ENCODE assay signal across 7 mouse cellular contexts in genomic region chr11:52365143-52365542, GRCm38 (mm10). TPM values are rescaled to one million over a fixed set of nuclear protein-coding genes. Genes with fewer than 3 reads are reported as not detected.
DNase-seq lines count a peak whose midpoint lies in the region; ATAC-seq lines count a peak whose summit lies in the region.

No protein-coding gene starts in this region.

- no peak for ATAC-seq in midbrain, embryonic 13.5 days
- no peak for ATAC-seq in midbrain, embryonic 14.5 days (ENCODE audit: low FRiP score, low TSS enrichment)
- ATAC-seq in intestine, embryonic 15.5 days: no peak

- no peak overlapping the region for H3K4me3 ChIP-seq in midbrain, embryonic 13.5 days (replicated peaks)
- H3K4me3 ChIP-seq in midbrain, embryonic 14.5 days (replicated peaks; ENCODE audit: low read depth, low read length): no peak overlapping the region
- H3K4me3 ChIP-seq in intestine, embryonic 15.5 days (replicated peaks): no peak overlapping the region

- no peak overlapping the region for H3K9ac ChIP-seq in midbrain, embryonic 13.5 days (replicated peaks)
- no peak overlapping the region for H3K9ac ChIP-seq in midbrain, embryonic 14.5 days (replicated peaks; ENCODE audit: low read length)
- H3K9ac ChIP-seq in intestine, embryonic 15.5 days: no peak overlapping the region

- peak overlapping the region; percentile 14; the same call in 1 of the 2 replicates for H3K27ac ChIP-seq in midbrain, embryonic 13.5 days
- H3K27ac ChIP-seq in midbrain, embryonic 14.5 days (replicated peaks; ENCODE audit: low read depth, low read length): no peak overlapping the region
- peak overlapping the region; percentile 76 for H3K27ac ChIP-seq in intestine, embryonic 15.5 days

- no peak for DNase-seq in midbrain, embryonic 14.5 days
- DNase-seq in frontal cortex, postnatal 36 days (ENCODE audit: low spot score in 2 of 2): peak; percentile 26 to 35
- DNase-seq in lung, postnatal 10 days: peak; percentile 85
- no peak for DNase-seq in ovary, postnatal 10 days (ENCODE audit: low spot score)
- DNase-seq in thymus, postnatal 25 days: no peak

- 86% methylated on average over 1 of the region's 1 CpGs for WGBS in midbrain, embryonic 13.5 days
- 85% methylated on average over 1 of the region's 1 CpGs for WGBS in midbrain, embryonic 14.5 days
- 38% methylated on average over 1 of the region's 1 CpGs for WGBS in intestine, embryonic 15.5 days

- no peaks in the 10 kb centered on the region for H3K9me3 ChIP-seq in midbrain, embryonic 13.5 days
- H3K9me3 ChIP-seq in midbrain, embryonic 14.5 days (ENCODE audit: control insufficient read depth, low read length): no peaks in the 10 kb centered on the region
- H3K9me3 ChIP-seq in intestine, embryonic 15.5 days: no peaks in the 10 kb centered on the region

- H3K4me2 ChIP-seq in midbrain, embryonic 13.5 days (replicated peaks): no peak overlapping the region
- no peak overlapping the region for H3K4me2 ChIP-seq in midbrain, embryonic 14.5 days (ENCODE audit: low read length)
- H3K4me2 ChIP-seq in intestine, embryonic 15.5 days (replicated peaks): peak overlapping the region; percentile 34

- H3K27me3 ChIP-seq in midbrain, embryonic 13.5 days: no peaks in the 10 kb centered on the region
- no peaks in the 10 kb centered on the region for H3K27me3 ChIP-seq in midbrain, embryonic 14.5 days (ENCODE audit: control insufficient read depth, insufficient read depth, low read length)
- H3K27me3 ChIP-seq in intestine, embryonic 15.5 days (replicated peaks): no peaks in the 10 kb centered on the region

- no peaks in the 10 kb centered on the region for H3K36me3 ChIP-seq in midbrain, embryonic 13.5 days
- no peaks in the 10 kb centered on the region for H3K36me3 ChIP-seq in midbrain, embryonic 14.5 days (ENCODE audit: control insufficient read depth, insufficient read depth, low read length)
- no peaks in the 10 kb centered on the region for H3K36me3 ChIP-seq in intestine, embryonic 15.5 days

- H3K4me1 ChIP-seq in midbrain, embryonic 13.5 days (replicated peaks): peaks cover 49% of the 10 kb centered on the region
- peaks cover 16% of the 10 kb centered on the region; the same call in 1 of the 2 replicates for H3K4me1 ChIP-seq in midbrain, embryonic 14.5 days (ENCODE audit: control insufficient read depth, insufficient read depth, low read length)
- H3K4me1 ChIP-seq in intestine, embryonic 15.5 days (replicated peaks): peaks cover 63% of the 10 kb centered on the region

RNA-seq across cellular contexts. Expression of gene Vdac1, which starts 4.5 kb away (rescaled TPM):
- 268 and 278 TPM in 2 replicates for polyA plus RNA-seq in midbrain, embryonic 13.5 days (2015; fragmentation: Nextera tagmentation; extraction: Ambion mirVana)
- polyA plus RNA-seq in midbrain, embryonic 14.5 days (2014; fragmentation: Nextera tagmentation; extraction: Ambion mirVana): 275 and 348 TPM in 2 replicates
- polyA plus RNA-seq in intestine, embryonic 15.5 days (2015; fragmentation: Nextera tagmentation; extraction: Ambion mirVana): 287 and 295 TPM in 2 replicates

RNA-seq across cellular contexts. Expression of gene 9530068E07Rik, which starts 31.1 kb away (rescaled TPM):
- polyA plus RNA-seq in midbrain, embryonic 13.5 days (2015; fragmentation: Nextera tagmentation; extraction: Ambion mirVana): 127 and 131 TPM in 2 replicates
- 80.9 and 138 TPM in 2 replicates for polyA plus RNA-seq in midbrain, embryonic 14.5 days (2014; fragmentation: Nextera tagmentation; extraction: Ambion mirVana)
- 159 and 166 TPM in 2 replicates for polyA plus RNA-seq in intestine, embryonic 15.5 days (2015; fragmentation: Nextera tagmentation; extraction: Ambion mirVana)

Comparison
In these comparisons a context has a peak if more than half of its experiments do, and no peak if none do; other contexts are left out.
1. DNase-seq: peak in frontal cortex, postnatal 36 days (2 of 2) and lung, postnatal 10 days (single experiment); none in midbrain, embryonic 14.5 days (single experiment), ovary, postnatal 10 days (single experiment) and thymus, postnatal 25 days (single experiment).